Mouse (Mus musculus) lung, postnatal 0 days (tissue): ENCODE results near the gene Hnrnpm. TPM values are rescaled to one million over a fixed set of nuclear protein-coding genes. Genes with fewer than 3 reads are reported as not detected.

Experiments
- ATAC-seq: fragments of 200-750 bp; cut with Nextera tagmentation; 2 replicates; pipeline ENCODE4 v1.8.0; 2017; ENCODE audit warnings: moderate library complexity
- DNase-seq: peaks from one replicate; pipeline ENCODE4 v3.0.0-alpha.2; 2016; ENCODE audit warnings: low spot score
- H3K27ac ChIP-seq: fragments of 300-500 bp; sonication (generic); 2 replicates; pipeline ENCODE4 v1.5.1; 2014; ENCODE audit warnings: antibody characterized with exemption, mild to moderate bottlenecking, low read length, mixed read lengths
- H3K27me3 ChIP-seq: fragments of 300-500 bp; sonication (generic); replicated peaks from 2 replicates; pipeline ENCODE4 v1.6.1; 2014; ENCODE audit warnings: low read length, mixed read lengths; ENCODE audit not compliant: insufficient read depth
- H3K36me3 ChIP-seq: fragments of 300-500 bp; sonication (generic); 2 replicates; pipeline ENCODE4 v1.6.1; 2014; ENCODE audit warnings: low read length, mixed read lengths; ENCODE audit not compliant: insufficient read depth
- H3K4me1 ChIP-seq: fragments of 300-500 bp; sonication (generic); 2 replicates; pipeline ENCODE4 v1.6.1; 2014; ENCODE audit warnings: antibody characterized with exemption, low read depth, low read length, mixed read lengths; ENCODE audit not compliant: insufficient read depth
- H3K4me2 ChIP-seq: fragments of 300-500 bp; sonication (generic); replicated peaks from 2 replicates; pipeline ENCODE4 v1.6.1; 2014; ENCODE audit warnings: low read depth, mild to moderate bottlenecking, low read length, moderate library complexity, mixed read lengths
- H3K4me3 ChIP-seq: fragments of 300-500 bp; sonication (generic); 2 replicates; pipeline ENCODE4 v1.5.1; 2014; ENCODE audit warnings: low read depth, low read length
- H3K9ac ChIP-seq: fragments of 300-500 bp; sonication (generic); replicated peaks from 2 replicates; pipeline ENCODE4 v1.6.1; 2014; ENCODE audit warnings: low read depth, mild to moderate bottlenecking
- H3K9me3 ChIP-seq: fragments of 300-500 bp; sonication (generic); 2 replicates; pipeline ENCODE4 v1.6.1; 2016; ENCODE audit warnings: low read length, mixed read lengths
- CTCF ChIP-seq: IDR thresholded peaks from 2 replicates; pipeline ENCODE4 v1.5.1; 2016; ENCODE audit warnings: antibody characterized with exemption, mild to moderate bottlenecking
- EP300 ChIP-seq: IDR thresholded peaks from 2 replicates; pipeline ENCODE4 v1.6.1; 2016; ENCODE audit warnings: antibody characterized with exemption, mild to moderate bottlenecking, control low read depth
- WGBS: fragments of 180-500 bp; shearing (Covaris S2); extraction: QIAGEN DNeasy Blood & Tissue Kit; methylation state at CpG from one replicate; pipeline ENCODE4 v1.1.7; 2014; 5-methylcytosine and 5-hydroxymethylcytosine counted together
- polyA plus RNA-seq: library from polyadenylated mRNA; unstranded; fragments of >200 nt; fragmentation: Nextera tagmentation; extraction: Ambion mirVana; gene quantifications from 2 replicates; pipeline ENCODE4 v1.2.1, GENCODE M21; 2015

The Hnrnpm gene
- polyA plus RNA-seq, 1 experiment from 2014 or later, result 112 TPM

GRCm38 (mm10) chr17:33718944-33719725 lies 32.5 kb upstream of the Hnrnpm start:
- no peak overlapping the region for H3K27ac ChIP-seq
- H3K36me3 ChIP-seq, result no peaks in the 10 kb centered on the region
- WGBS, result 44% methylated on average over 10 of the region's 10 CpGs
- H3K9me3 ChIP-seq, result no peaks in the 10 kb centered on the region
- ATAC-seq (no peak), DNase-seq (no peak)
- peak overlapping the region; percentile 88; the same call in 1 of the 2 replicates for H3K4me3 ChIP-seq
- no peaks in the 10 kb centered on the region for H3K27me3 ChIP-seq
- H3K9ac ChIP-seq, result no peak overlapping the region
- no peaks in the 10 kb centered on the region for H3K4me1 ChIP-seq
- no peak overlapping the region for H3K4me2 ChIP-seq
- TF ChIP-seq EP300 (no peak), CTCF (no peak)

DNA sequence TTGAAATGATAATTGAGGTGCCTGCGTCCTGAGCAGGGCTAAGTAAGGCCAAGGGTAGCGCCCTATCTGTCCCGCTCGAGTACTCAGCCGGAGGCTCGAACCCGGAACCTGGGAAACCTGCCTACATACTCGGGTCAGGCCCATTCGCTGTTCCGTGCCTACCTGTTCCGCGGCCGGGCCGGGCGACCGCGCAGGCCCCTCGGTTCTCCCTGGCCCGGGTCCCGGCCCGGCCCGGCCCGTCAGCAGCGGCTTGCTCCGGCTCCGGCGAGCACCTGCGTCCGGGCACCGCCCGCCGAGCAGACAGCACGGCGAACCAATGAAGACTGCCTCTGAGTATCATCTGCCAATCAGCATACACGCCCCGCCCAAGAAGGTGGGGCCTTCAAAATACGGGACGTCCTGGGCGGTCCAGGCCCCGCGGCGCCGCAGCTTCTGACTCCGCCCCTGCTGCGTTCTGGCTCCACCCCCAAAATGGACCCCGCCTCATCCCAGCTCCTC lies 31.8 kb upstream of the Hnrnpm start, which contains the start of gene March2:
Gene March2 (minus strand): TSS at position 287 of the 498 bp plus-strand sequence.
- Histone ChIP-seq H3K9me3 (no peaks in the 10 kb centered on the region), H3K27ac (peak within 1 kb of the TSS; percentile 65), H3K36me3 (no peaks in the 10 kb centered on the region), H3K27me3 (no peaks in the 10 kb centered on the region), H3K4me3 (peak within 1 kb of the TSS; percentile 88), H3K9ac (peak within 1 kb of the TSS; percentile 74), H3K4me2 (peak within 1 kb of the TSS; percentile 73), H3K4me1 (no peaks in the 10 kb centered on the region)
- DNase-seq (peak; percentile 98), ATAC-seq (peak; percentile 100)
- TF ChIP-seq EP300 (no peak), CTCF (no peak)
- WGBS, result under 1% methylated on average over 38 of the region's 46 CpGs

GRCm38 (mm10) chr17:33717982-33718381 lies 31.3 kb upstream of the Hnrnpm start:
- Histone ChIP-seq H3K27ac (peak overlapping the region; percentile 65), H3K4me2 (peak overlapping the region; percentile 73), H3K36me3 (no peaks in the 10 kb centered on the region), H3K27me3 (no peaks in the 10 kb centered on the region), H3K4me1 (no peaks in the 10 kb centered on the region), H3K9me3 (no peaks in the 10 kb centered on the region), H3K9ac (peak overlapping the region; percentile 74), H3K4me3 (peak overlapping the region; percentile 88)
- no peak for DNase-seq
- TF ChIP-seq EP300 (no peak), CTCF (no peak)
- 7% methylated on average over 8 of the region's 8 CpGs for WGBS
- no peak for ATAC-seq

GRCm38 (mm10) chr17:33717246-33717645 lies 30.6 kb upstream of the Hnrnpm start:
- no peak overlapping the region for H3K9ac ChIP-seq
- H3K27me3 ChIP-seq, result no peaks in the 10 kb centered on the region
- H3K4me3 ChIP-seq, result no peak overlapping the region
- WGBS, result 100% methylated on average over 1 of the region's 1 CpGs
- no peaks in the 10 kb centered on the region for H3K4me1 ChIP-seq
- ATAC-seq (no peak), DNase-seq (no peak)
- no peak overlapping the region for H3K27ac ChIP-seq
- peak overlapping the region; percentile 73; the same call in 1 of the 2 replicates for H3K4me2 ChIP-seq
- H3K9me3 ChIP-seq, result no peaks in the 10 kb centered on the region
- no peak for TF ChIP-seq EP300
- TF ChIP-seq CTCF, result no peak
- H3K36me3 ChIP-seq, result no peaks in the 10 kb centered on the region

DNA sequence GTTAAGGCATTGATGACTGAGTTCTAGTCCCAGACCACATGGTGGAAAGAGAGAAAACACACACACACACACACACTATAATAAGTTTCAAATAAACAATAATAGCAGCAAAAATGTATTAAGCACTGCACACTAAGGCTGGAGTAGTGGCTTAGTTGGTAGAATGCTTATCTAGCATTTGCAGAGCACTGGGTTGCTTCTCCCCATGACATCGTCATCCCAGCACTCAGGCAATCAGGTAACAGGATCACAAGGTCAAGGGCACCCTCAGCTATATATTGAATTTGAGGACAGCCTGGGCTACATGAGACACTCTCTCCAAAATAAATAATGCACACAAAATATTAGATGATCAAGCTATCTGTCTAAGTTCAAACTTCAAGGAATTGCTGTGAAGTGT lies 28.1 kb upstream of the Hnrnpm start:
- Histone ChIP-seq H3K27ac (no peak overlapping the region), H3K9ac (no peak overlapping the region), H3K4me3 (no peak overlapping the region), H3K27me3 (no peaks in the 10 kb centered on the region), H3K4me1 (no peaks in the 10 kb centered on the region), H3K36me3 (no peaks in the 10 kb centered on the region), H3K4me2 (no peak overlapping the region), H3K9me3 (no peaks in the 10 kb centered on the region)
- WGBS, result 90% methylated on average over 1 of the region's 1 CpGs
- ATAC-seq, result no peak
- DNase-seq, result no peak
- TF ChIP-seq EP300 (no peak), CTCF (no peak)

DNA sequence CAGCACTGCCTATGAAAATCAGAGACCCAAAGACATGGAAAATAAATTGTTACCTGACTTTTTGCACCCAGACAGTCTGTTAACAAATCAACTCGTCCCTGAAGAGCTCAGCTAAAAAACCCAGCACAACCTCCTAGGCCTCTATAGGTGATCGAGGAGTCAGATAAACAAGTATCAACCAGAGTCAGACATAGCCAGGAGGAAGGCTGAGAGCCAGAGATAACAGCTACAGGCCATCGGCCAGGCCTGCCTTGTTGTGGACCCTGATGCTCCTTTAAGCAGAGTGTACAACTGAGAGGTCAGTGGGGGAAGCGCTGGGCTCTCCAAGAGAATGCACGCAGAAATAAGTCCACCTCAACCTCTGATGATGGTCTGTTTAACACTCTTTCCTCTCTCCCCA lies 26.6 kb upstream of the Hnrnpm start:
- 51% methylated on average over 5 of the region's 5 CpGs for WGBS
- Histone ChIP-seq H3K27me3 (no peaks in the 10 kb centered on the region), H3K4me2 (no peak overlapping the region), H3K9me3 (no peaks in the 10 kb centered on the region), H3K4me3 (no peak overlapping the region), H3K4me1 (no peaks in the 10 kb centered on the region), H3K9ac (no peak overlapping the region), H3K27ac (no peak overlapping the region), H3K36me3 (peaks cover 3% of the 10 kb centered on the region)
- ATAC-seq (0 out of 2 replicates have a peak, but pooled peaks have one; percentile 25), DNase-seq (no peak)
- TF ChIP-seq EP300 (no peak), CTCF (no peak)
